34 mouse cellular contexts compared by ENCODE assay signal in genomic region chr6:43678689-43679212, GRCm38 (mm10).
"Had no signal": no experiment of that assay in that cellular context is flagged by ENCODE, and none has a peak within 500 bp of the region (broad histone marks: within the 10 kb centered on the region; RNA-seq: fewer than 3 reads in every experiment).

No protein-coding gene starts in this region.

- H3K4me1 ChIP-seq: heart, embryonic 10.5 days; heart, embryonic 12.5 days; heart, embryonic 13.5 days; heart, embryonic 15.5 days; hindbrain, embryonic 10.5 days; hindbrain, embryonic 12.5 days; hindbrain, embryonic 15.5 days had no signal

- H3K36me3 ChIP-seq: heart, embryonic 10.5 days; heart, embryonic 12.5 days; heart, embryonic 13.5 days; heart, embryonic 15.5 days; hindbrain, embryonic 10.5 days; hindbrain, embryonic 12.5 days; hindbrain, embryonic 13.5 days; hindbrain, embryonic 15.5 days; intestine, embryonic 15.5 days; kidney, embryonic 15.5 days had no signal

- H3K27me3 ChIP-seq: heart, embryonic 12.5 days; heart, embryonic 13.5 days; heart, embryonic 15.5 days; hindbrain, embryonic 12.5 days; hindbrain, embryonic 13.5 days; hindbrain, embryonic 15.5 days; intestine, embryonic 15.5 days; kidney, embryonic 15.5 days had no signal

- H3K27ac ChIP-seq: heart, embryonic 10.5 days; heart, embryonic 13.5 days; heart, embryonic 15.5 days; hindbrain, embryonic 10.5 days; hindbrain, embryonic 12.5 days; hindbrain, embryonic 13.5 days; hindbrain, embryonic 14.5 days; hindbrain, embryonic 15.5 days; hindbrain, postnatal 0 days; intestine, embryonic 15.5 days; kidney, embryonic 15.5 days; kidney, postnatal 0 days; left cerebral cortex, adult 2 months had no signal

- H3K4me2 ChIP-seq: heart, embryonic 11.5 days; heart, embryonic 12.5 days; heart, embryonic 13.5 days; heart, embryonic 15.5 days; hindbrain, embryonic 12.5 days; hindbrain, embryonic 13.5 days; hindbrain, embryonic 14.5 days; hindbrain, embryonic 15.5 days; intestine, embryonic 15.5 days; kidney, embryonic 15.5 days had no signal

- DNase-seq: heart, postnatal 10 days; heart, postnatal 14 days; heart, postnatal 36 days; heart, postnatal 4 days; kidney, adult 11 months; kidney, adult 18-20 months; kidney, adult 2 months; kidney, adult 8-10 months; kidney, adult 9 months; kidney, postnatal 10 days; kidney, postnatal 14 days; kidney, postnatal 25 days; kidney, postnatal 36 days; layer of hippocampus, adult 9-11 months; layer of hippocampus, postnatal 36 days had no signal

- H3K9me3 ChIP-seq: heart, embryonic 10.5 days; heart, embryonic 12.5 days; heart, embryonic 13.5 days; heart, embryonic 15.5 days; hindbrain, embryonic 10.5 days; hindbrain, embryonic 12.5 days; hindbrain, embryonic 13.5 days; hindbrain, embryonic 15.5 days; intestine, embryonic 15.5 days; kidney, embryonic 15.5 days had no signal

- ATAC-seq: hindbrain, embryonic 16.5 days; hindbrain, postnatal 0 days; inflammation-experienced regulatory T-cells, adult 6 months; intestine, embryonic 15.5 days; intestine, embryonic 16.5 days; intestine, postnatal 0 days had no signal

- H3K4me3 ChIP-seq: heart, embryonic 10.5 days; heart, embryonic 12.5 days; heart, embryonic 13.5 days; heart, embryonic 15.5 days; hindbrain, embryonic 10.5 days; hindbrain, embryonic 12.5 days; hindbrain, embryonic 13.5 days; hindbrain, embryonic 15.5 days; intestine, embryonic 15.5 days; kidney, embryonic 15.5 days; left cerebral cortex, adult 2 months had no signal

- H3K9ac ChIP-seq: heart, embryonic 12.5 days; heart, embryonic 13.5 days; heart, embryonic 15.5 days; hindbrain, embryonic 12.5 days; hindbrain, embryonic 13.5 days; hindbrain, embryonic 14.5 days; hindbrain, embryonic 15.5 days; intestine, embryonic 15.5 days; kidney, embryonic 15.5 days had no signal
